Mouse (Mus musculus) neural tube, postnatal 0 days (tissue): ENCODE data around the gene Cdkn1c. TPM values are rescaled to one million over a fixed set of nuclear protein-coding genes. Genes with fewer than 3 reads are reported as not detected.

Source experiments
- polyA plus RNA-seq: library from polyadenylated mRNA; unstranded; fragments of >200 nt; fragmentation: Nextera tagmentation; extraction: Ambion mirVana; gene quantifications from 2 replicates; pipeline ENCODE4 v1.2.1, GENCODE M21; 2015

Gene Cdkn1c
- 161 and 188 TPM in 2 replicates for polyA plus RNA-seq

DNA sequence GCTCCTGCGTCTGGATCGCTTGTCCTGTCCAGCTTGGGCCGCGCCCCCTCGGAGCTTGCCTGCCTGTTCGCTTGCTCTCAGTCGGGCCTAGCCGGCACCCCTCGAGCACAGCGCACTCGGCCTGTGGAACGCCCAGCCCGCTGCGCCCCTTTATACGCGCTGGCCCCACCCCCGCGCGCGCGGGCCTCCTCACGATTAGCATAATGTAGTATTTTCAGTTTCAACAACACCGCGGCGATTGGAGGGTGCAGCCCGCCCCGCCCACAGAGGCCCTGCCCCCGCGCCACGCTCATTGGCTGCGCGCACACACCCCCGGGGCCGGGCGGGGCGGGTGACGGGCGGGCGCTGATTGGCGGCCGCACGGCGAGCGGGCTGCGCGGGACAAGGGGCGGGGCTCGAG, at the start of gene Cdkn1c:
Cdkn1c (minus strand) TSS at position 177 of the 400 bp plus-strand sequence.

DNA sequence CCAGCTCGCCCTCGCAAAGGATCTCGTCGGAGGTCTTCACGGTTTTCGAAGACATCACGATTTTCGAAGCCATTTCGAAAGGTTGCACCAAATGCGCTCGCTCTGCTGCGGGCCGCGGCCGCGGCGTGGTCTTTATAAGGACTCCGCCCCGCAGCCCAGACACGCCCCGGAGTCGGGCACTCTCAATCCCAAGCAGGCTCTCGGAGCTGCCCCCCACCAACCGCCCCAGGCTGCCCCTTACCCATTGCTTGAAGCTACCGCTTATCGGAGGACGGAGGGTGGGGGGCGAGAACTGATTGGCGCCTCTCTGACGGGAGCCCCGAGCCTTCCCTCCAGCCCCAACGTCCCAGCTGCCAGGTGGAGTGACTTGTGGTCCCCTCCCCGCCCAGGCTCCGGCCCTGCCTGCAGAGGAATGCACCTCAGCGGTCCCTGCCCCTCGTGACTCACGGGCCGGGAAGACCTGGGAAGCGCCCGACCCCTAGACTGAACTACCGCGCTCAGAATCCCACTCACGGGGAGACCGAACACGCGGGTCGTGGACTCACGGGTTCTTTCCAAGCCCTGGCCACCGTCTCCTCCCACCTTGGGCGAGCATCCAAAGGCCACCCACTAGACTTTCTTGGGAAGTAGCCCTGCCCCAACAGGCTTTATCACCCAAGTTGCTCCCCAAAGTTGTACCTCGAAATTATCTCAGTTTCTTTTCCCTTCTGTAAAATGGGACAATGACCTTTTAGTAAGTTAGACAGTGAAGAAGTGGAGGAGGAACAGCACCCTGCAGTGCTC, 41.8 kb upstream of the Cdkn1c start, which contains the start of gene Phlda2:
Phlda2 (minus strand) TSS at position 733 of the 783 bp plus-strand sequence.

GRCm38 (mm10) chr7:143473347-143474101, 12.7 kb upstream of the Cdkn1c start, which contains the start of gene Slc22a18:
Gene Slc22a18, plus strand, starts transcription at chr7:143473736.

Other genes starting within 250 kb of the Cdkn1c start
- 1.1 and 1.7 TPM in 2 replicates for gene Slc22a18, start 12.7 kb upstream of the Cdkn1c start, polyA plus RNA-seq
- 0.43 TPM in 2 replicates for gene Phlda2, start 42.1 kb upstream of the Cdkn1c start, polyA plus RNA-seq
- 210 and 240 TPM in 2 replicates for gene Nap1l4, start 88.1 kb upstream of the Cdkn1c start, polyA plus RNA-seq
- 64.1 and 70.4 TPM in 2 replicates for gene Cars, start 139.0 kb upstream of the Cdkn1c start, polyA plus RNA-seq
- 0.06 and 0.15 TPM in 2 replicates for gene Tnfrsf26, start 167.7 kb upstream of the Cdkn1c start, polyA plus RNA-seq
- 5.6 and 5.9 TPM in 2 replicates for gene Tnfrsf22, start 188.6 kb upstream of the Cdkn1c start, polyA plus RNA-seq
- gene Tnfrsf23, start 224.8 kb upstream of the Cdkn1c start, polyA plus RNA-seq = 0.87 and 0.94 TPM in 2 replicates